In the genomic region with DNA sequence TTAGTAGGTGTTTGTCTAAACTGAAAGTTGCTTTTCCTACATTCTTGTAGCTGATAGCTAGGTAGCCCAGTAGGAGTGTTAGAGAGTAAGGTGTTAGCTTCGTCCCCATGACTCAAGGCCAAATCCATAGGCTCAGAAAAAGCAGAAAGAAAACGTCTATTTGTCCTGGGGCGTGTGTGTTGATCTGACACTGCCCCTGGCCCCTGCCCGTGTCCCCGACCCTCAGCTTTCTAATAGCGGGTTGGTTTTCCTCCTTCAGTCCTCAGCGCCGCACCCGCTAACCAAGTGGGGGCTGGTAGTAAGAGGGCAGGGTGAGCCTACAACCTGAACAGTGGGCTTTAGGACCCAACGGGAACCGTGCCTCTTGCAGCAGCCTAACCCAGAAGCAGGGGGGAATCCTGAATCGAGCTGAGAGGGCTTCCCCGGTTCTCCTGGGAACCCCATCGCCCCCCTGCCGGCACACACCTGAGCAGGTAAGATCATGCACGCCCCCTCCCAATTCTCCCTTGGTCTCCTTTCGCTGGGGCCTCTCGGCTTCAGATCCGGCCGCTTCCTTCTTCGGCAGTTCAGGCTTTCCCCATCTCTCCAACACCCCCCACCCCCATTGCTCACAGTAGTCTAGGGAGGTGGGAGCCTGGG, we compare ENCODE assay signal across 8 mouse cellular contexts. TPM values are rescaled to one million over a fixed set of nuclear protein-coding genes. Genes with fewer than 3 reads are reported as not detected.
DNase-seq lines count a peak whose midpoint lies in the region; ATAC-seq and TF ChIP-seq lines count a peak whose summit lies in the region.

Gene Rara, plus strand, starts transcription at position 381 of the 639 bp plus-strand sequence.

- H3K36me3 ChIP-seq in kidney, adult 2 months (ENCODE audit: control insufficient read depth, insufficient read depth, low read length), result no peaks in the 10 kb centered on the region
- no peaks in the 10 kb centered on the region for H3K36me3 ChIP-seq in embryonic facial prominence, embryonic 15.5 days
- no peaks in the 10 kb centered on the region for H3K36me3 ChIP-seq in hindbrain, embryonic 13.5 days
- H3K36me3 ChIP-seq in liver, embryonic 12.5 days, result peaks cover 25% of the 10 kb centered on the region

- no peaks in the 10 kb centered on the region for H3K9me3 ChIP-seq in embryonic facial prominence, embryonic 15.5 days (replicated peaks)
- no peaks in the 10 kb centered on the region for H3K9me3 ChIP-seq in hindbrain, embryonic 13.5 days
- H3K9me3 ChIP-seq in liver, embryonic 12.5 days (replicated peaks), result no peaks in the 10 kb centered on the region

- no peak for DNase-seq in kidney, adult 2 months
- no peak for DNase-seq in kidney, adult 8-10 months
- DNase-seq in adrenal gland, adult (ENCODE audit: inconsistent age in 2 of 2, low spot score in 1 of 2), result peak; percentile 36 to 66
- DNase-seq in spleen, postnatal 10 days (ENCODE audit: low spot score in 2 of 2), result no peak

- peaks cover 35% of the 10 kb centered on the region for H3K4me1 ChIP-seq in kidney, adult 2 months (ENCODE audit: control insufficient read depth, insufficient read depth, low read length)
- peaks cover 99% of the 10 kb centered on the region for H3K4me1 ChIP-seq in embryonic facial prominence, embryonic 15.5 days
- peaks cover 97% of the 10 kb centered on the region for H3K4me1 ChIP-seq in hindbrain, embryonic 13.5 days (replicated peaks)
- H3K4me1 ChIP-seq in liver, embryonic 12.5 days, result peaks cover 87% of the 10 kb centered on the region
- peaks cover 70% of the 10 kb centered on the region for H3K4me1 ChIP-seq in olfactory bulb, adult 2 months (ENCODE audit: control insufficient read depth, insufficient read depth, low read length)

- ATAC-seq in embryonic facial prominence, embryonic 15.5 days (ENCODE audit: insufficient number of reproducible peaks, low FRiP score, low TSS enrichment, low read depth), result no peak
- ATAC-seq in hindbrain, embryonic 13.5 days (ENCODE audit: low FRiP score), result no peak; the same call in 1 of the 2 replicates
- no peak for ATAC-seq in liver, embryonic 12.5 days

- peak within 1 kb of the TSS; percentile 47 for H3K9ac ChIP-seq in embryonic facial prominence, embryonic 15.5 days
- H3K9ac ChIP-seq in hindbrain, embryonic 13.5 days, result peak within 1 kb of the TSS; percentile 88
- H3K9ac ChIP-seq in liver, embryonic 12.5 days, result no peak within 1 kb of the TSS

- no peaks in the 10 kb centered on the region for H3K27me3 ChIP-seq in kidney, adult 2 months (replicated peaks; ENCODE audit: control insufficient read depth, insufficient read depth, low read length)
- no peaks in the 10 kb centered on the region for H3K27me3 ChIP-seq in embryonic facial prominence, embryonic 15.5 days
- no peaks in the 10 kb centered on the region for H3K27me3 ChIP-seq in hindbrain, embryonic 13.5 days
- H3K27me3 ChIP-seq in liver, embryonic 12.5 days (replicated peaks), result peaks cover 60% of the 10 kb centered on the region

- H3K27ac ChIP-seq in kidney, adult 2 months (ENCODE audit: insufficient read depth, low read depth, low read length), result peak within 1 kb of the TSS; percentile 1; the same call in 1 of the 2 replicates
- peak within 1 kb of the TSS; percentile 94 for H3K27ac ChIP-seq in embryonic facial prominence, embryonic 15.5 days (replicated peaks)
- peak within 1 kb of the TSS; percentile 75 for H3K27ac ChIP-seq in hindbrain, embryonic 13.5 days
- H3K27ac ChIP-seq in liver, embryonic 12.5 days, result no peak within 1 kb of the TSS
- 0 out of 2 replicates have a peak within 1 kb of the TSS, but pooled peaks have one; percentile 46 for H3K27ac ChIP-seq in olfactory bulb, adult 2 months (ENCODE audit: insufficient read depth, low read depth, low read length)

- H3K4me3 ChIP-seq in kidney, adult 2 months (ENCODE audit: insufficient read depth, low read depth, low read length), result peak within 1 kb of the TSS; percentile 10; the same call in 1 of the 2 replicates
- H3K4me3 ChIP-seq in embryonic facial prominence, embryonic 15.5 days (replicated peaks), result peak within 1 kb of the TSS; percentile 58
- peak within 1 kb of the TSS; percentile 71 for H3K4me3 ChIP-seq in hindbrain, embryonic 13.5 days
- H3K4me3 ChIP-seq in liver, embryonic 12.5 days, result peak within 1 kb of the TSS; percentile 47
- H3K4me3 ChIP-seq in olfactory bulb, adult 2 months (ENCODE audit: insufficient read depth, low read depth, low read length), result peak within 1 kb of the TSS; percentile 76

- no peak for TF ChIP-seq POLR2A in kidney, adult 2 months (IDR thresholded peaks at IDR 0.05; ENCODE audit: low read depth, low read length)
- no peak for TF ChIP-seq POLR2A in olfactory bulb, adult 2 months (IDR thresholded peaks at IDR 0.05; ENCODE audit: insufficient read depth, low read depth, low read length)

- TF ChIP-seq CTCF in kidney, adult 2 months (conservative IDR thresholded peaks at IDR 0.05; ENCODE audit: insufficient read depth, insufficient read length, low read depth, low read length), result no peak
- TF ChIP-seq CTCF in olfactory bulb, adult 2 months (IDR thresholded peaks at IDR 0.05; ENCODE audit: insufficient read depth, low read depth, low read length), result no peak

- 33% methylated on average over 20 of the region's 21 CpGs for WGBS in kidney, adult 2 months
- WGBS in embryonic facial prominence, embryonic 15.5 days, result 7% methylated on average over 21 of the region's 21 CpGs
- 9% methylated on average over 21 of the region's 21 CpGs for WGBS in hindbrain, embryonic 13.5 days
- WGBS in liver, embryonic 12.5 days (ENCODE audit: insufficient replicate concordance), result 18% methylated on average over 21 of the region's 21 CpGs
- WGBS in olfactory bulb, adult 2 months, result 22% methylated on average over 21 of the region's 21 CpGs

- H3K4me2 ChIP-seq in embryonic facial prominence, embryonic 15.5 days (replicated peaks), result peak within 1 kb of the TSS; percentile 82
- H3K4me2 ChIP-seq in hindbrain, embryonic 13.5 days, result peak within 1 kb of the TSS; percentile 76
- H3K4me2 ChIP-seq in liver, embryonic 12.5 days, result peak within 1 kb of the TSS; percentile 61

RNA-seq across cellular contexts. Expression of gene Rara, which starts in this region (rescaled TPM):
- polyA plus RNA-seq in kidney, adult 2 months (2012; rRNA removed), result 18.0 and 19.6 TPM in 2 replicates
- polyA plus RNA-seq in embryonic facial prominence, embryonic 15.5 days (2015; fragmentation: Nextera tagmentation; extraction: Ambion mirVana), result 50.0 and 53.5 TPM in 2 replicates
- polyA plus RNA-seq in hindbrain, embryonic 13.5 days (2015; fragmentation: Nextera tagmentation; extraction: Ambion mirVana), result 17.1 and 20.3 TPM in 2 replicates
- 6.8 and 7.1 TPM in 2 replicates for polyA plus RNA-seq in liver, embryonic 12.5 days (2016; fragmentation: Nextera tagmentation; extraction: Ambion mirVana)
- not detected in 2 replicates for polyA plus RNA-seq in olfactory bulb, adult 2 months (2012; ENCODE audit: insufficient read depth, insufficient read length, low replicate concordance, missing spikeins)

Comparison
In these comparisons a context has a peak if more than half of its experiments do, and no peak if none do; other contexts are left out.
1. DNase-seq: peak in adrenal gland, adult (2 of 2); none in kidney, adult 2 months (single experiment), kidney, adult 8-10 months (0 of 2) and spleen, postnatal 10 days (0 of 2).
2. H3K4me3 ChIP-seq: peak in every context shown above with its lines; median percentile 76 in olfactory bulb, adult 2 months; 71 in hindbrain, embryonic 13.5 days; 58 in embryonic facial prominence, embryonic 15.5 days; 47 in liver, embryonic 12.5 days; 10 in kidney, adult 2 months.
3. Peak in every context shown above with its lines, with median percentiles within 50 percentile points of each other: H3K4me2 ChIP-seq.